Mouse (Mus musculus) gastrocnemius, postnatal 25 days (tissue): Measurements from ENCODE around the gene Sipa1l1. TPM values are rescaled to one million over a fixed set of nuclear protein-coding genes. Genes with fewer than 3 reads are reported as not detected.
"Not testable (repeated sequence)": the region's sequence is repeated elsewhere in the genome, so short reads cannot be mapped to it uniquely, and the experiment has no call there.

Source experiments
- DNase-seq: peaks from one replicate; pipeline ENCODE4 v3.0.0; 2022
- total RNA-seq, 2 experiments: library from RNA; stranded (reverse); gene quantifications; 1 replicate in 1 of 2; 2 replicates in 1 of 2; pipeline ENCODE4 v1.2.3; 2021

Gene Sipa1l1
- total RNA-seq, 2 experiments from 2014 or later = 8.5 to 10.0 TPM

DNA sequence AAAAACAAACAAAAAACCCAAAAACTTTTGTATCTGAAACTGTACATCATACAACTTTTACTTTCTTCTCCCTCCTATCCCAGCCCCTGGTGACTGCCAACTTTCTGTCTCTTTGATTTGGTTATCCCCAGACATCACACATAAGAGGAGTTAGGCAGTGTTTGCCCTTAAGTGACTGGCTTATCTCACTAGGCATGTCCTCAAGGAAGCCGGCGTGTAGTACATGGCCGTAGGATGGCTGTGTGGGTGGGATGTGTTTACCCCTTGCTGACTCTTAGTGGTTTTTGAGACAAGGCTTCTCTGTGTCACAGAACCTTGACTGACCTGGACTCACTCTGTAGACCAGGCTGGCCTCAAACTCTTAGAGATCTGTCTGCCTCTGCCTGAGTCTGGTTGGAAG is 6.6 kb downstream of the Sipa1l1 start:
- no peak for DNase-seq

DNA sequence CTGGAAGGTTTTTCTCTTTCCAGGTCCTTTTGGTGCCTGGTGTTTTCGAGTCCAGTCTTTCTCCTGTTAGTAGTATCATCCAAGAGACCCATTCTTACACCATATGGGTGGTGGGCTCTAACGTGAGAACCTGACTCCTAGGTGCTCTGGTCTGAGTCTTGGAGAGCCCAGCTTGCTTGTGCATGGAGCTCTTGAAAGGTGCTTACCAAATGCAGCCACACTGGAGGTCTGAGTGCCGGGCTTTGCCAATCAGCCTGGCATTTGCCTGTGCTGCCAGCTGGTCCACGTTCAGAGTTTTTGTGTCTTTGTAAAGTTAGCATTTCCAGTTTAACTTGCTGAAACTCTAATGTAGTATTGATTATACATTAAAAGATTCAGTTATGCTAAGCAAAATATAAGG is 9.5 kb downstream of the Sipa1l1 start:
- DNase-seq = no peak

DNA sequence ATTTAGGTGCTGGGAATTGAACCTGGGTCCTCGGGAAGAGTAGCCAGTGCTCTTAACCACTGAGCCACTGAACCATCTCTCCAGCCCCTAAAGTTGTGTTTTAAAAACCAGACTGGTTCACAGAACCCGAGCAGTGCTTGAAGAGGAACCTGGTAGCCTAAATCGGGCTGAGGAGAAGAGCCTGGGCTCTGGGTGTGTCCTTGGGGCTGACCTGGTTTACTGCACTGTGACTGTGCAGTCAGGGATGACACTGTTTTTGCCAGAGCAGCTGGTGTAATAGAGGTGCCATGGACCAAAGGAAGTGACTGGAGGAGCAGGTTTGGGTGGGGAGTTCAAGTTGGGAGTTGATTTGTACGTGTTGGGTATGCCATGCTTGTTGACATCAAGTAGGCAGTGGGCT is 10.5 kb downstream of the Sipa1l1 start:
- no peak for DNase-seq

DNA sequence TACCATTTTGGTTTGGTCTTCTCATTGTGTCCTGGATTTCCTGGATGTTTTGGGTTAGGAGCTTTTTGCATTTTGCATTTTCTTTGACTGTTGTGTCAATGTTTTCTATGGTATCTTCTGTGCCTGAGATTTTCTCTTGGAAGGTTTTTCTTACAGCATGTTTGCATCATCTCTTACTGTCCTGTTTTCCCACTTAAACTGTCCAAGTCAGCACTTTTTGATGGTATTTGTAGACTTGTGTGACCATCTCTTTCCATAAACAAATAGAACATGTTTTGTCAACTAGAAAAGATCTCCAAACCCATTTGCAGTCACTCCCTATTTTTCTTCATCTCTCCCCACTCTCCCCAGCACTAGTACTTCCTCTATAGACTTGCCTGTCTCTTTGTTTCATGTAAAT is 17.0 kb downstream of the Sipa1l1 start:
- DNase-seq = not testable (repeated sequence)

- DNase-seq = no peak
Measured at GRCm38 (mm10) chr12:82186740-82187139, 17.6 kb downstream of the Sipa1l1 start.

- DNase-seq = no peak
Measured at GRCm38 (mm10) chr12:82187178-82187839, 18.2 kb downstream of the Sipa1l1 start.

DNA sequence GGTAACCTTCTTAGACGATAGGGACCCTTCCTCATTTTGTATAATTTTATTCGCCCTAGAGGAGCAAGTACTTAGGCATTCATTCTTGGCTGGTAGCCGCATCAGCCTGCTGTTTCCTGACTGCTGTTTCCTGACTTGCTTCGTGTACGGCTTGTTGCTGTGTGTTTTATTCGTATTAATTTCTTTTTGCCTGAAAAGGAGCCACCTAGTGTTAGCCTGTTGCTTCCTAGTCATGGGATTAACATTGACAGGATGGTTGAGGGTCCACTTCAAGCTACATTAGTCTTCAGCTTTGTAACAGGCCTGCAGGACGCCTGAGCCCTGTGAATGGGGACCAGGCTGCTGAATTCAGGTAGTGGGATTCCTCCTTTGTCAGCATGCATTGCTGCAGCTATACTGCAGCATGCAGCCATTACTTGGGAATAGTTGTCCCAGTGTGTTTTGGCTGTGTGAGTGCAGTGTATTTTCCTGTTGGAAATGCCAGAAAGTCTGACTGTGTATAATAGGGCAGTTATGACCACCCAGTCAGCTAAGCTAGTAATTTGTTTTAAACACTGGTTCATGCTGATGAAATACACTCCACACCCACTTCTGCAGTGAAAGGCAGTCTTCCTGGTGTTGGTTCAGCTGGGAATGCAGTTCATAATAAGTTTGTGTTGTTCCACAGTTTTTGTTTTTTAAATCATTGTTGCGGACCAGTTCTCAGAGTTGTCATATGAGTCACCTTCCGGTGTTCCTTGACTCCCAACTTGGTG is 19.4 kb downstream of the Sipa1l1 start:
- no peak for DNase-seq

- DNase-seq = no peak
Measured at GRCm38 (mm10) chr12:82189076-82189675, 20.1 kb downstream of the Sipa1l1 start.

- no peak for DNase-seq
Measured at GRCm38 (mm10) chr12:82189715-82190581, 20.8 kb downstream of the Sipa1l1 start.

DNA sequence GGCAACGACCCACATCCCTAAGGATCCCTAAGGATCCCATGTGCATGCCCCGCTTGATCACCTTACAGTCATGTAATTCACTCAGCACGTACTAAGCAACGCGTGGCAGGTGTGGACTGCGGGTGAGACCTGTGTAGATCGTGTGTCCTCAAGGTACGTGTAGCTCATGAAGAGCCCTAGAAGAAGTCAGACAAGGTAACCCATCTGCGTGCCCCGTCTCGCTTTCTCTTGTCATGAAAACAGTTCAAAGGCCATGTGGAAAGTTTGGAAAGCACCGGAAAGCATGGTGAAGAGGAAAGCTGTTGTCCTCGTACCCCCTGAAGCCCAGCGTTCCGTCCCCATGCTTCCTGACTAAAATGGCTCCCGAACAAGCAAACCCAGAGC is 21.5 kb downstream of the Sipa1l1 start:
- DNase-seq = no peak

GRCm38 (mm10) chr12:82191686-82192085 is 22.6 kb downstream of the Sipa1l1 start:
- DNase-seq = no peak

DNA sequence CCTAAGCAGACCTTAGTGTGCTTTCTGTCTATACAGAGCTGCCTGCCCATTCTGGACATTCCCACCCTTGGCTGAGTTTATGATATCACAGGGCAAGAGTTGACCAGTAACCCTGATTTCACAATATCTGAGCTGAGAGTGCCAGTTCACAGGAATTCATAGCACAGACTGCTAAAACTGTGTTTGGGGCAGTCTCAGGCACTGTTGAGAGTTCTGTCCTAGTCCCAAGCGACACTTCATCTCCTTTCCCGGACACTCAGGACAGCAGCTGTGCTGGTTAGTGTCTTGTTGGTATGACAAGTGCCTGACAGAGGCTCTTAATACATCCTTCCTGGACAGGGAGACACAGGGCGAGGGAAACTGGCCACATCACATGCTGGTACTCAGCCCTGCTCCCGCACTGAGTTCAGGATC is 23.5 kb downstream of the Sipa1l1 start:
- no peak for DNase-seq

- no peak for DNase-seq
Measured at GRCm38 (mm10) chr12:82193476-82193875, 24.4 kb downstream of the Sipa1l1 start.

- DNase-seq = no peak
Measured at GRCm38 (mm10) chr12:82194919-82195318, 25.8 kb downstream of the Sipa1l1 start.

GRCm38 (mm10) chr12:82196213-82196612 is 27.1 kb downstream of the Sipa1l1 start:
- DNase-seq = no peak

DNA sequence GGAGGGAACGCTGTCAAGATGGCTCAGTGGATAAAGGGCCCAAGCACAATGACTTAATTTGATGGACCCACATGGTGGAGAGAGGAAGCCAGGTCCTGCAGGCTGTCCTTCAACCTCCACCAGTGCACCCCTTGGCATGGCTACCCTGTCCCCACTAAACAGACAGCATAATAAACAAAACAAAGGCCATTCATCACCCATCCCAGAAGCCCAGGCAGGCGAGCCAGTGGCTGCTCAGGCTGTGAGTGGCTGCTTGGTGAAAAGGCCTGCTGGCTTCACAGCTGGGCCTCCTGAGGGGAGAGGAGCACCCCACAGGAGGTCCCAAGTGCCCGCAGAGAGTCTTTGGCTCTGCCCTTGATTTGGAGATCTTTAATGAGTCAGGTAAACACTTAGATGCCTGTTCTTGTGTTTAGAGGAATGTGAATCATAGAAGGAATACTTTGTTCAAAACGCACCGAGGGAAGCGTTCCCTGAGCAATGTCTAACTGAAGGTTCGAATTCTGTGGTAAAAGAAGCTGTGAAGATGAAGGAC is 27.6 kb downstream of the Sipa1l1 start:
- no peak for DNase-seq

DNA sequence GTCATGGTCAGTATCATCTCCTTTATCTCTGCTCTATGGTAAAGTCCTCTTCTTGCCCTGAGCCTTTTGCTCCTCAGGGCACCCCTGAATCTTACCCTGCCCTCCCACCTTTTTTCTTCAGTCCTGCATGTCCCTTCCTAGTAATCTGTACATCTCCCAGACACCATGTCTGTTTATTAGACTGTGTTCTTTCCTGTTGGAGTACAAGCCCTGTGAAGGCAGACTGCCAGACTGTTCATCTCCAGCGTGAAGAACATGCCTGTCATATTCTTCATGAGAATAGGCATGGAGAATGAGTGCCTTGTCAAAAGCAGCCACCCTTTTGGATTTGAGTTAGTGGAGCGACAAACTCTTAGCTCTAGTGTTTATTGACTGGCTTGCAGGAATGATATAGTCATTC is 28.1 kb downstream of the Sipa1l1 start:
- DNase-seq = no peak

DNA sequence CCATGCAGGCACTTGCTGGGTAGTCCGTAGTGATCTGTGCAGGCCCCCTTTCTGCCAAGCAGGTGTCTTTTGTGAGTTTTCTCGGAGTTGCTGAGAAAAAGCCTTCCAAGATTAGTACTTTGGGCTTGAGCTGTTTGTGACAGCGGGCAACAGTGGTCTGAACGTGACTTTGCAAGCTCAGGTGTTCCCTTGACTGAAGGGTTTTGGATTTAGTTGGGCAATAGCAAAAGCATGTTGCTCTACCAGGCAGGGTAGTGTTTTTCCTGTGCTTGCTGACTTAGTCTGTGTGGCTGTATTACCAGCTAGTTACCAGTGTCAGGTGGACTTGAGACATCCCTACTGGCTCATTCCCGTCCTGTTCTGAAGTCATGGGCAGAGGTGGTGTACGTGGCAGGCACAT is 30.2 kb downstream of the Sipa1l1 start:
- DNase-seq = no peak

DNA sequence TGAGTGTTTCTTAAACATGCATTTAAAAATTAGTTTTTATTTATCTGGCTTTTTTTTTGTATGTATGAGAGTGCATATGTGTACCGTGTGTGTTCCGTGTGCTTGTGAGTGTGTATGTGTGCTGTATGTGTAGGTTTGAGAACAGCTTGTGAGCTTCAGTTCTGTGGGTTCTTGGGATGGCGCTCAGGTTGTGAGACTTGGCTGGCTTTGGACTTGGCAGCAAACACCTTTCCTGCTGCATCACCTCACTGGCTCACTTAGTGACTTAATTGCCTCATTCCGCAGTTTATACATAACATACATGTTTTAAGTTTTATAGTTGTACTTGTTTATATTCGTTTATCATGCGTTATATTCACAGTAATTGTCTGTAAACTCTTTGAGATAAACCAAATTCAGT is 35.0 kb downstream of the Sipa1l1 start:
- DNase-seq = no peak

DNA sequence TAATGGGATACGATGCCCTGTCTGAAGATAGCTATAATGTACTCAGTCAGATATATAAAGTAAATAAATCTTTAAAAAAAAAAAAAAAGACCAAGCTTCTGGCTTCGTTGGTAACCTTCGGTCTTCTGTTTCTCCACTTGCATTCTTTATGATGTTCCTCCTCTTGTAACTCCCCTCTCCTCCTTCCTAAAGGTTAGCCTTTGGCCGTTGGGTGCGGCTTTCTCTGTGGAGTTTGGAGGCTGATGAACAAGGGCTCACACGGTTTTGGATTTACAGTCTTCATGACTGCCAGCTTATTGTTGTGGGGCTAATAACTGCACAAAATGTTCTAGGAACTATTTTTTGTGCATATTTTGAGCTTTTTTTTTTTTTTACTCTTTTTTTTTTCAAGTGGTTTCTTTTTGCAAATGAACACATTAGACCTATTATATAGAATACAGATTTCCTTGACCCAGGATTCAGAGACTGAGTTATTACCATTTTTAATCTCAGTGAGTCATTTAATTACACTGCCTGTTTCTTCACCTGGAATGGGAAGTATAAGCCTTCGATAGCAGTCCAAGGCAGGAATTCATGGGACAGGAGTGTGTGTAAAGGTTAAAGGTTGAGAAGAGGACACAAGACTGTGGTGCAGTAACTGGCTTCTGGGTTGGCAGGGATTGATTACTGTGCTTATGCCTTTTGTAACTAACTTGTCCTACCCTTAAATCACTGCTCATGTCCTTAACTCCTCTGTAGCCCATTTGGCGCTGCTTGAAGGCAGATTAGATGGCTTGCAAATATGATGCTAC is 37.9 kb downstream of the Sipa1l1 start:
- DNase-seq = no peak

DNA sequence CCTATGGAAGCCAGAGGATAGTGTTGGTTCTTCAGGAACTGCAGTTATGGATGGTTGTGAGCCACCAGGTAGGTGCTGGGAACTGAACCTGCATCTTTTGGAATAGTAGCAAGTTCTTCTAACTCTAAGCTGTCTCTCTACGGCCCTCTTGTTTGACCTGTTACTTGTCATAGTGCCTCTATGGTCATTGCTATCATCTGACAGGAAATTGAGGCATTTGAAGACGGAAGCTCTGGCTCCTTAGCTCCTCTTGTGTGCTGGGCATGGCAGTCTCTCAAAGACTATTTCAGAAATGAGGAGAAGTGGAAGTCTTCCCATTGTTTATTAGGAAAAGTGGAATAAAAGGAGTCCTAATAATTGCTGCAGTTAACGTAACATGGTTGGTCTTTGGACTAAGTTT is 38.9 kb downstream of the Sipa1l1 start:
- DNase-seq = no peak
